Mouse (Mus musculus): ENCODE measurements around the gene Alad.

DNA sequence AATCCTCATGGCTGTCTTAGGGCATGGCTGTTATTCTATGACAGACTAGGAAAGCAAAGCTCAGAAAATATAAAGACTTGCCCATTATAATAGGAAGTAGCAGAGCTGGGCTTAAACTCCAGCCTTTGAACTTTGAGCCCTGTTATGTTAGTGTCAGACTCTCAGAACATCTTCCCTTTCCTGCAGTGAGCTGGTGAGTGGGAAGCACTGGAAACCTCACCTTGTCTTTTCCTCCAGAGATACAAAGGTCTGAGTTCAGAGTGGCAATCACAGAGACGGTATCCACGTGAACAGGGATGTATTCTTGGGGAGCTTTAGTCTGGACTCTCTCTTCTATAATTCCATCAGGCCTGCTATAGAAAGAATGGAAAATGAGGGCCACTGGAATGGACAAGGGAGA, 56.6 kb downstream of the Alad start:
- TF ChIP-seq CTCF (IDR thresholded peaks at IDR 0.05; ENCODE audit: borderline replicate concordance, control insufficient read depth, extremely low read depth, insufficient read depth, low read length, poor library complexity) (no peak), POLR2A (IDR thresholded peaks at IDR 0.05; ENCODE audit: control insufficient read depth, extremely low read depth, insufficient read depth, low read length, poor library complexity) (no peak)

Measured in thymus, adult 2 months (tissue).